Mouse (Mus musculus): ENCODE results near the gene Grb14. TPM values are rescaled to one million over a fixed set of nuclear protein-coding genes. Genes with fewer than 3 reads are reported as not detected.

Grb14 gene
- polyA plus RNA-seq, 1 experiment from 2014 or later = 4.1 TPM

- H3K9me3 ChIP-seq (ENCODE audit: control insufficient read depth, low read length) = no peaks in the 10 kb centered on the region
- ATAC-seq (ENCODE audit: insufficient number of reproducible peaks, low FRiP score, low TSS enrichment, low read depth) = peak; percentile 76
- H3K36me3 ChIP-seq (ENCODE audit: control insufficient read depth, insufficient read depth, low read length) = no peaks in the 10 kb centered on the region
- peak overlapping the region; percentile 60 for H3K4me3 ChIP-seq (ENCODE audit: low read depth, low read length)
- WGBS = under 1% methylated on average over 55 of the region's 71 CpGs
- no peak overlapping the region for H3K27ac ChIP-seq (replicated peaks; ENCODE audit: low read depth, low read length)
- H3K9ac ChIP-seq (ENCODE audit: low read length) = peak overlapping the region; percentile 53
- H3K4me2 ChIP-seq (ENCODE audit: low read depth, severe bottlenecking) = peak overlapping the region; percentile 96
- 0 out of 2 replicates have a peak, but pooled peaks cover 3% of the 10 kb centered on the region for H3K4me1 ChIP-seq (ENCODE audit: control insufficient read depth, insufficient read depth, low read length)
- H3K27me3 ChIP-seq (ENCODE audit: control insufficient read depth, insufficient read depth, low read length) = no peaks in the 10 kb centered on the region
- DNase-seq (ENCODE audit: low spot score) = peak; percentile 67
Measured at GRCm38 (mm10) chr2:65022363-65023240, 2.2 kb downstream of the Grb14 start.

- Histone ChIP-seq H3K27me3 (ENCODE audit: control insufficient read depth, insufficient read depth, low read length) (no peaks in the 10 kb centered on the region), H3K4me2 (ENCODE audit: low read depth, severe bottlenecking) (peak overlapping the region; percentile 96), H3K4me3 (ENCODE audit: low read depth, low read length) (peak overlapping the region; percentile 60), H3K4me1 (ENCODE audit: control insufficient read depth, insufficient read depth, low read length) (0 out of 2 replicates have a peak, but pooled peaks cover 3% of the 10 kb centered on the region), H3K9me3 (ENCODE audit: control insufficient read depth, low read length) (no peaks in the 10 kb centered on the region), H3K36me3 (ENCODE audit: control insufficient read depth, insufficient read depth, low read length) (no peaks in the 10 kb centered on the region), H3K27ac (replicated peaks; ENCODE audit: low read depth, low read length) (no peak overlapping the region), H3K9ac (ENCODE audit: low read length) (no peak overlapping the region)
- ATAC-seq (ENCODE audit: insufficient number of reproducible peaks, low FRiP score, low TSS enrichment, low read depth) = peak; percentile 68
- DNase-seq (ENCODE audit: low spot score) = no peak
- 9% methylated on average over 15 of the region's 15 CpGs for WGBS
Measured at GRCm38 (mm10) chr2:65021691-65022362, 3.0 kb downstream of the Grb14 start.

GRCm38 (mm10) chr2:65017375-65017774 is 7.4 kb downstream of the Grb14 start:
- H3K27me3 ChIP-seq (ENCODE audit: control insufficient read depth, insufficient read depth, low read length) = no peaks in the 10 kb centered on the region
- 98% methylated on average over 2 of the region's 2 CpGs for WGBS
- ATAC-seq (ENCODE audit: insufficient number of reproducible peaks, low FRiP score, low TSS enrichment, low read depth) = no peak

GRCm38 (mm10) chr2:65014552-65014951 is 10.2 kb downstream of the Grb14 start:
- WGBS = 86% methylated on average over 3 of the region's 3 CpGs

More at GRCm38 (mm10) chr2:65017375-65017774, 7.4 kb downstream of the Grb14 start:
- H3K4me1 ChIP-seq (ENCODE audit: control insufficient read depth, insufficient read depth, low read length) = 0 out of 2 replicates have a peak, but pooled peaks cover 3% of the 10 kb centered on the region
- H3K9ac ChIP-seq (ENCODE audit: low read length) = no peak overlapping the region
- no peaks in the 10 kb centered on the region for H3K36me3 ChIP-seq (ENCODE audit: control insufficient read depth, insufficient read depth, low read length)
- H3K9me3 ChIP-seq (ENCODE audit: control insufficient read depth, low read length) = no peaks in the 10 kb centered on the region
- DNase-seq (ENCODE audit: low spot score) = no peak
- H3K27ac ChIP-seq (replicated peaks; ENCODE audit: low read depth, low read length) = no peak overlapping the region
- no peak overlapping the region for H3K4me2 ChIP-seq (ENCODE audit: low read depth, severe bottlenecking)
- H3K4me3 ChIP-seq (ENCODE audit: low read depth, low read length) = no peak overlapping the region

DNA sequence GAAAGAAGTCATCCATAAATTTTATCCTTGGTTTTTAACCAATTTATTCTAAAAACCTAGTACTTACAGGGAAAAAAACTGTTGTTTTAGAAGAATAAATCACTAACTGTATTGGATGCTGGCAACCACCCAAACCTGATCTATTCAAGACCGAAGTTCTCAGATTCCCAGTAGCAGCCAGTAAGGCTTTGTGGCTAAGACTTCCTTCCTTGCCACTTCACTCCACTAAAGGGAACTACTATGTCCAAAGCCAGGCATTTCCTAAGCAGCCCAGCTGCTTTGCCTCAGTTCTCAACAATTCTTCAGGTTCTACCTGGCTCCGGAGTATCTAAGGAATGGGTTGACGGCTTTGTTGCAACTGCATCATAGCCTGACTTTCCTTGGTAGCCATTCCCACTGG is 14.7 kb downstream of the Grb14 start:
- Histone ChIP-seq H3K9ac (ENCODE audit: low read length) (no peak overlapping the region), H3K9me3 (ENCODE audit: control insufficient read depth, low read length) (no peaks in the 10 kb centered on the region), H3K27ac (replicated peaks; ENCODE audit: low read depth, low read length) (no peak overlapping the region), H3K4me1 (ENCODE audit: control insufficient read depth, insufficient read depth, low read length) (no peaks in the 10 kb centered on the region), H3K4me3 (ENCODE audit: low read depth, low read length) (no peak overlapping the region), H3K4me2 (ENCODE audit: low read depth, severe bottlenecking) (no peak overlapping the region), H3K36me3 (ENCODE audit: control insufficient read depth, insufficient read depth, low read length) (no peaks in the 10 kb centered on the region), H3K27me3 (ENCODE audit: control insufficient read depth, insufficient read depth, low read length) (no peaks in the 10 kb centered on the region)
- DNase-seq (ENCODE audit: low spot score) = no peak
- no peak for ATAC-seq (ENCODE audit: insufficient number of reproducible peaks, low FRiP score, low TSS enrichment, low read depth)
- WGBS = 96% methylated on average over 3 of the region's 3 CpGs

More at GRCm38 (mm10) chr2:65014552-65014951, 10.2 kb downstream of the Grb14 start:
- Histone ChIP-seq H3K4me2 (ENCODE audit: low read depth, severe bottlenecking) (no peak overlapping the region), H3K36me3 (ENCODE audit: control insufficient read depth, insufficient read depth, low read length) (no peaks in the 10 kb centered on the region), H3K27me3 (ENCODE audit: control insufficient read depth, insufficient read depth, low read length) (no peaks in the 10 kb centered on the region), H3K9ac (ENCODE audit: low read length) (no peak overlapping the region), H3K4me1 (ENCODE audit: control insufficient read depth, insufficient read depth, low read length) (no peaks in the 10 kb centered on the region), H3K9me3 (ENCODE audit: control insufficient read depth, low read length) (no peaks in the 10 kb centered on the region), H3K27ac (replicated peaks; ENCODE audit: low read depth, low read length) (no peak overlapping the region), H3K4me3 (ENCODE audit: low read depth, low read length) (no peak overlapping the region)
- DNase-seq (ENCODE audit: low spot score) = no peak
- ATAC-seq (ENCODE audit: insufficient number of reproducible peaks, low FRiP score, low TSS enrichment, low read depth) = no peak

DNA sequence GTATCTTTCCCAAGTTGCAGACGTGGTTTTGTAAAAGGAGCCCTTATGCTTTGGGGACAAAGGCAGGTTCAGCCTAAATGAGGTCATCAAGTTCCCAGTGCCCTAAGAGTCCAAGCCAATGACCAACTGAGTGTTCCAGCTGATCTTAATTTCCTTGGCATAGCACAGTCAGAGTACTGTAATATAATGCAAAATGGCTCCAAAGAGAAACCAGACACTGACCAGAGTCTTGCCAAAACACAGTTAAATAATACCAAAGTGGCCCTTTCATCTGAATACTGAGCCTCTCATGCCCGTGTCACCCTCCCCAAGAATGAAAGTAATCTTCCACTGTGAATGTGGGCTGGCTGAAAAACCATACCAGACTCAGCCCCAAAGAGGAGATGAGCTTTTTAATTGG is 17.4 kb downstream of the Grb14 start:
- no peak overlapping the region for H3K4me3 ChIP-seq (ENCODE audit: low read depth, low read length)
- 65% methylated on average over 2 of the region's 2 CpGs for WGBS
- no peak for ATAC-seq (ENCODE audit: insufficient number of reproducible peaks, low FRiP score, low TSS enrichment, low read depth)
- no peaks in the 10 kb centered on the region for H3K9me3 ChIP-seq (ENCODE audit: control insufficient read depth, low read length)
- no peak overlapping the region for H3K4me2 ChIP-seq (ENCODE audit: low read depth, severe bottlenecking)
- no peaks in the 10 kb centered on the region for H3K4me1 ChIP-seq (ENCODE audit: control insufficient read depth, insufficient read depth, low read length)
- no peak overlapping the region for H3K27ac ChIP-seq (replicated peaks; ENCODE audit: low read depth, low read length)
- H3K36me3 ChIP-seq (ENCODE audit: control insufficient read depth, insufficient read depth, low read length) = no peaks in the 10 kb centered on the region
- no peak overlapping the region for H3K9ac ChIP-seq (ENCODE audit: low read length)
- H3K27me3 ChIP-seq (ENCODE audit: control insufficient read depth, insufficient read depth, low read length) = no peaks in the 10 kb centered on the region
- DNase-seq (ENCODE audit: low spot score) = no peak

DNA sequence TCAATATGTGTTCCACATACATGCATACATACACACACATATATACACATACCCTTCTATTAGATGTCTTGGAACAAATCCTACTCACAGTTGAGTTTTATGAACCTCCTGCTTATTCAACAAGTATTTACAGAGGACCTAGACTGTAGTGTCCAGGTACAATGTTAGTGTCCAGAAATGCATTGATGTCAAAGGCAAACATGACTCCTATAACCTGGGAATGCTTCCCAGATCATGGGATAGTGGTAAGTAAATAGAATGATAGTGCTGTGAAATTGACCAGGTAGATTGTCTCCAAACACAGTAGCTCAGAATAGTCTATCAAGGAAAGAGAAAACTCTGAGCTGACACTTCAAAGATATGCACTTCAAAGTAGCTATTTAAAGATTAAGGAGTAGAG is 19.7 kb downstream of the Grb14 start:
- Histone ChIP-seq H3K4me2 (ENCODE audit: low read depth, severe bottlenecking) (no peak overlapping the region), H3K4me3 (ENCODE audit: low read depth, low read length) (no peak overlapping the region), H3K27ac (replicated peaks; ENCODE audit: low read depth, low read length) (no peak overlapping the region), H3K9ac (ENCODE audit: low read length) (no peak overlapping the region), H3K36me3 (ENCODE audit: control insufficient read depth, insufficient read depth, low read length) (no peaks in the 10 kb centered on the region), H3K4me1 (ENCODE audit: control insufficient read depth, insufficient read depth, low read length) (no peaks in the 10 kb centered on the region), H3K27me3 (ENCODE audit: control insufficient read depth, insufficient read depth, low read length) (no peaks in the 10 kb centered on the region), H3K9me3 (ENCODE audit: control insufficient read depth, low read length) (no peaks in the 10 kb centered on the region)
- ATAC-seq (ENCODE audit: insufficient number of reproducible peaks, low FRiP score, low TSS enrichment, low read depth) (no peak), DNase-seq (ENCODE audit: low spot score) (no peak)

- Histone ChIP-seq H3K9ac (ENCODE audit: low read length) (no peak overlapping the region), H3K27me3 (ENCODE audit: control insufficient read depth, insufficient read depth, low read length) (no peaks in the 10 kb centered on the region), H3K9me3 (ENCODE audit: control insufficient read depth, low read length) (no peaks in the 10 kb centered on the region), H3K36me3 (ENCODE audit: control insufficient read depth, insufficient read depth, low read length) (no peaks in the 10 kb centered on the region), H3K4me2 (ENCODE audit: low read depth, severe bottlenecking) (no peak overlapping the region), H3K4me3 (ENCODE audit: low read depth, low read length) (no peak overlapping the region), H3K27ac (replicated peaks; ENCODE audit: low read depth, low read length) (no peak overlapping the region), H3K4me1 (ENCODE audit: control insufficient read depth, insufficient read depth, low read length) (no peaks in the 10 kb centered on the region)
- ATAC-seq (ENCODE audit: insufficient number of reproducible peaks, low FRiP score, low TSS enrichment, low read depth) = no peak
- DNase-seq (ENCODE audit: low spot score) = no peak
- WGBS = 49% methylated on average over 2 of the region's 2 CpGs
Measured at GRCm38 (mm10) chr2:65003433-65003832, 21.4 kb downstream of the Grb14 start.

Measured in limb, embryonic 11.5 days (tissue).